Mouse (Mus musculus): ENCODE results near the gene Mast1. TPM values are rescaled to one million over a fixed set of nuclear protein-coding genes. Genes with fewer than 3 reads are reported as not detected.

The Mast1 gene
- total RNA-seq (2014; rRNA removed) (70.9 and 83.0 TPM in 2 replicates), polyA plus RNA-seq (2015; fragmentation: Nextera tagmentation; extraction: Ambion mirVana) (61.9 and 69.5 TPM in 2 replicates)

DNA sequence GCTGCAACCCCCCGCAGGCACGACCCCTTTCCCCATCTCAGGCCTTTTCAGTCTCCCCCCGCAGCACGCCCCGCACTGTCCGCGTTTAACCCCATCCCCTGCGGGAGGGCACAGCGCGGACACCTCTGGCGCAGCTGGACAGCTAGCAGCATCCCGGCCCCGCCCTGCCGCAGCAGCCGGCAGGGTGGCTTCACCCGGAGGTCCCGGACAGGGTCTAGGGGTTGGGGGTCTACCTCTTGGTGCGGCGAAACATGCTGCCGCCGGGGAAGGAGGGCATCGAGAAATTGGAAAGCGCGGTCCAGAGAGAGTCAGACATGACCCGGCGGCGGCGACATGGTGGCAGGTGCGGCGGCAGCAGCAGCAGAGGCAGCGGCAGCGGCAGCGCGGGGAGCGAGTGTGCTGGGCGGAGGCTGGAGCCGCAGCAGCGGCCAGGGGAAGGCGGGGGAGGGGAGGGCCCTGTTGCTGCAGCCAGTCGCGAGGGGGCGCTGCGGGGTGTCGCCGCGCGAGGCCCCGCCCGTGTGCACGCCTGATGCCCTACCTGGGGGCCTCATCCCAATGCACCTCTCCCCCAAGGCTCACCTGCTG is at the start of gene Mast1:
Gene Mast1, minus strand, starts transcription at position 398 of the 585 bp plus-strand sequence.
- DNase-seq (ENCODE audit: low spot score), result peak; percentile 90
- Histone ChIP-seq H3K36me3 (ENCODE audit: insufficient read depth, low read length) (no peaks in the 10 kb centered on the region), H3K9ac (replicated peaks; ENCODE audit: low read length) (peak within 1 kb of the TSS; percentile 95), H3K27me3 (ENCODE audit: insufficient read depth, low read length) (no peaks in the 10 kb centered on the region), H3K4me2 (ENCODE audit: low read depth, low read length) (peak within 1 kb of the TSS; percentile 71), H3K4me3 (ENCODE audit: low read length) (peak within 1 kb of the TSS; percentile 84), H3K9me3 (ENCODE audit: low read length) (no peaks in the 10 kb centered on the region), H3K27ac (peak within 1 kb of the TSS; percentile 95), H3K4me1 (ENCODE audit: insufficient read depth, low read length) (peaks cover 22% of the 10 kb centered on the region)
- 0% methylated on average over 38 of the region's 50 CpGs for WGBS
- ATAC-seq, result peak; percentile 82
- TF ChIP-seq CTCF (IDR thresholded peaks at IDR 0.05; ENCODE audit: low read depth), result peak; percentile 43

DNA sequence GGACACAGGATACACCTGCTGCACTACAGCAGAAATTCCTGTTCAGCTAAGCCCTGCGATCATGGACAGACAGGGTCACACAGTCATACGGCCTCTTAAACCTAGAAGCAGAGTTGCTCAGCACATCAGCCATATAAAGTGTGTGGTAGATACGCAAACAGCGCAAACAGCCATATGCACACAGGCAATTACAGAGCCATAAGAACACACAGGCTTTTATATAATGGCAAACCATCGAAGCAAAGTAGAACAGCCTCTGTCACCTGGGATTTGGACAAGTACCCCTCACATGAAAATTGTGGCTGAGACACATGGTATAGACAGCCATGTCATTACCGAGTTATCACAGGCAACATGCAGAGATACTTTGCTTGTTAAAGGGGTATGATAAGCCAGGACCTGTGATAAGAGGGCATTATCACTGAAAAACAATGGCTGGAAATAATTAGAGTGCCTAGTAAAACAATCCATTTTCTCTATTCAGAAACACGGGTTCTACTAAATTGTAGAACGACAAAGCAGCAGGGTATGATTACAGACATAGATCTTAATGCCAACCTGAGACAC is 49.3 kb upstream of the Mast1 start:
- Histone ChIP-seq H3K27ac (peak overlapping the region; percentile 75), H3K4me1 (ENCODE audit: insufficient read depth, low read length) (peaks cover 16% of the 10 kb centered on the region), H3K9ac (replicated peaks; ENCODE audit: low read length) (peak overlapping the region; percentile 52; the same call in 1 of the 2 replicates), H3K27me3 (ENCODE audit: insufficient read depth, low read length) (no peaks in the 10 kb centered on the region), H3K36me3 (ENCODE audit: insufficient read depth, low read length) (no peaks in the 10 kb centered on the region), H3K4me2 (ENCODE audit: low read depth, low read length) (peak overlapping the region; percentile 99), H3K4me3 (ENCODE audit: low read length) (peak overlapping the region; percentile 51; the same call in 1 of the 2 replicates), H3K9me3 (ENCODE audit: low read length) (no peaks in the 10 kb centered on the region)
- no peak for DNase-seq (ENCODE audit: low spot score)
- WGBS, result 33% methylated on average over 8 of the region's 8 CpGs
- no peak for TF ChIP-seq CTCF (IDR thresholded peaks at IDR 0.05; ENCODE audit: low read depth)
- no peak for ATAC-seq

DNA sequence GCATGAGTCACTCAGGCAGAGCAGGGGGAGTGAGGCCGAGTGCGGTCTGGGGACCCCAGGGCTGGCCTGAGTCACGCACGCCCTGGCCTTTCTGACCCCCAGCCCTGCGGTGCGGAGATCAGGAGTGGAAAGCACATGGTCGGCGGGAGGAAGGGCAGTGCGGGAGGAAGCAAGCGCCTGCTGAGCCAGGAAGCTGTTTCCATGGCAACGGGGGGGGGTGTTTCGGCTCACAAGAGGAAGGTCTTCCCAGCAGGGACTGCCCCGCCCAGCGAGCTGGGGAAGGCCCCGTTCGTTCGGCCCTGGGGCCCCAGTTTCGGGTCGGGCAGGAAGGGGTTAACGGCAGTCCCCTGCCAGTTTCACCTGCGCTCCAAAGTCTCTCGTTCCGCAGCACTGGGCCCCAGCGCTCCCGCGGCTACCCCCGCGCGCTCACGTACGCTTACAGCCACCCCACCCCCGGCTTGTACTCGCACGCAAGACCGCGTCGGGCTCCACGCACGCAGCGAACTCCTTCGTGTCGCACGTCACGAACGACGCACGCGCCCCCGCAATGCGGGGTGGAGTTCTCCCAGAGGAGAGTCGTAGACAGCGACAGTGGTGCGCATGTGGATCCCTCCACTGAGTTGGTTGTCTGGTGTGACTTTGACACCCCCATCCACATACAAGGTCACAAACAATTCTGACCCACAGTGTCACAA is 48.7 kb upstream of the Mast1 start:
- H3K9me3 ChIP-seq (ENCODE audit: low read length), result no peaks in the 10 kb centered on the region
- H3K9ac ChIP-seq (replicated peaks; ENCODE audit: low read length), result peak overlapping the region; percentile 52
- ATAC-seq (peak; percentile 68), DNase-seq (ENCODE audit: low spot score) (peak; percentile 93)
- under 1% methylated on average over 53 of the region's 53 CpGs for WGBS
- H3K4me3 ChIP-seq (ENCODE audit: low read length), result peak overlapping the region; percentile 51
- H3K27me3 ChIP-seq (ENCODE audit: insufficient read depth, low read length), result no peaks in the 10 kb centered on the region
- H3K36me3 ChIP-seq (ENCODE audit: insufficient read depth, low read length), result no peaks in the 10 kb centered on the region
- peak overlapping the region; percentile 99 for H3K4me2 ChIP-seq (ENCODE audit: low read depth, low read length)
- peaks cover 17% of the 10 kb centered on the region for H3K4me1 ChIP-seq (ENCODE audit: insufficient read depth, low read length)
- H3K27ac ChIP-seq, result peak overlapping the region; percentile 75
- TF ChIP-seq CTCF (IDR thresholded peaks at IDR 0.05; ENCODE audit: low read depth), result no peak

DNA sequence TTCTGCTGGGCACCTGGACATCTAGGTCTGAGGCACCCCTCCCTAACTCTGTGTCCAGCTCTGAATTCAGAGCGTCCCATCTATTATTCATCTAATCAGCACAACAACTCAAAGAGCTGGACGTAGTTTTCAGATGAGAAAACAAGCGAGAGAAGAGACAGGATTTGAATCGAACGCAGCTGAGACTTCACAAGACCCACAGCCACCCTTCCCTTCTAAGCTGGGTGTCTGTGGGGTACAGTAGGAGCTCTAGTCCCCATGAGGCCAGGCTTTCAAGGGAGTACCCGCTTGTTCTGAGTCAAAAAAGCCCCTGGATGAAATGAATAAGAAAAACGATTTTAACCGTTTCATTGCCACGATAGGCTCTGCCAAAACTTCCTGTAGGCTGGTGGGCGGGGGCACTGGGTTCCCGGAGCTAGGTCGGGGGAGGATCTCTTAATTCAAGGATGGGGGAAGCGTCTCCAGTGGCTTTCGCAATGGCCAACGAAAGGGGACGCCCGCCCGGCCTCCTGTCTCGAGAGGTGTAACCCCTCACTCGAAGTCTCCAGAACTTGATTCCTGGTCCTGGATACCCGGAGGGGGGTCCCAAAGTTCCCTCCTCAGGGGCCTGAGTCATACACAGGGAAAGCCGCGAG is 48.0 kb upstream of the Mast1 start:
- H3K4me1 ChIP-seq (ENCODE audit: insufficient read depth, low read length), result peaks cover 21% of the 10 kb centered on the region
- peak overlapping the region; percentile 52 for H3K9ac ChIP-seq (replicated peaks; ENCODE audit: low read length)
- H3K4me2 ChIP-seq (ENCODE audit: low read depth, low read length), result peak overlapping the region; percentile 99
- H3K36me3 ChIP-seq (ENCODE audit: insufficient read depth, low read length), result no peaks in the 10 kb centered on the region
- peak overlapping the region; percentile 51 for H3K4me3 ChIP-seq (ENCODE audit: low read length)
- H3K9me3 ChIP-seq (ENCODE audit: low read length), result no peaks in the 10 kb centered on the region
- ATAC-seq, result no peak
- peak overlapping the region; percentile 75 for H3K27ac ChIP-seq
- 1% methylated on average over 23 of the region's 23 CpGs for WGBS
- H3K27me3 ChIP-seq (ENCODE audit: insufficient read depth, low read length), result no peaks in the 10 kb centered on the region
- no peak for DNase-seq (ENCODE audit: low spot score)
- no peak for TF ChIP-seq CTCF (IDR thresholded peaks at IDR 0.05; ENCODE audit: low read depth)

DNA sequence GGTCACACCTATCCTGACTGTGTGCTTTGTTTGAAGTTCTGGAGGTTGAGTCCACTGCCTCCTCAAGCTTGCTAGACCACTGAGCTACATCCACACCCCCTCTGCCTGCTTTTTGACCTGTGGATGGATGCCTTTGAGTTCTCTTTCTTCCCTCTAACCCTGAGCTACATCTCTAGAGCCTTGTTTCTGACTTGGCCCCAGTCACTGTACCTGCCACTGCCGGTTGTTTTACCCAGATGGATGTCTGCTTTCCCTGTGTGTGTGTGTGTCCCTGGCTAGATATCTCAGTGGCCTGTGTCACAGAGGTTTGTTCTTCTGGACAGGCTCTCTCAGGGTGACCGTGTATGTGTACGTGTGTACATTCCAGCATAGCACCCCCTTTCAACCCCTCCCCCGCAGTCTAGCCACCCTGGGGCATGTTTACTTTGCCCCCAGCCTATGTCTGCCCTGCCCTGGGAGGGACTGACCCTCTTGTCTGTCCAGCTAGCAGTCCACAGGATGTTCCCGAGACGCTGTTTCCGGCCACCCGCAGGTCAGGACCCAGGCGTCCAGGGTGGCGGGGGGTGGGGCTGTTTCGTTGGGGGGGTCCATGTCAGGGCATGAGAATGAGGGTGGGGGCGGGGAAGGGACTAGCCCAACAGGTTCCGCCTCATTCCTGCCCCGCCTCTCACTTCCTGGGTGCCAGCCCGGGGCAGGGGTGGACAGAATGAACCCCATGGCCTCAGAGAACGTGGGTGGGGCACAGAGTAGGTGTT is 47.3 kb upstream of the Mast1 start:
- TF ChIP-seq CTCF (IDR thresholded peaks at IDR 0.05; ENCODE audit: low read depth), result no peak
- peak overlapping the region; percentile 52 for H3K9ac ChIP-seq (replicated peaks; ENCODE audit: low read length)
- DNase-seq (ENCODE audit: low spot score), result no peak

DNA sequence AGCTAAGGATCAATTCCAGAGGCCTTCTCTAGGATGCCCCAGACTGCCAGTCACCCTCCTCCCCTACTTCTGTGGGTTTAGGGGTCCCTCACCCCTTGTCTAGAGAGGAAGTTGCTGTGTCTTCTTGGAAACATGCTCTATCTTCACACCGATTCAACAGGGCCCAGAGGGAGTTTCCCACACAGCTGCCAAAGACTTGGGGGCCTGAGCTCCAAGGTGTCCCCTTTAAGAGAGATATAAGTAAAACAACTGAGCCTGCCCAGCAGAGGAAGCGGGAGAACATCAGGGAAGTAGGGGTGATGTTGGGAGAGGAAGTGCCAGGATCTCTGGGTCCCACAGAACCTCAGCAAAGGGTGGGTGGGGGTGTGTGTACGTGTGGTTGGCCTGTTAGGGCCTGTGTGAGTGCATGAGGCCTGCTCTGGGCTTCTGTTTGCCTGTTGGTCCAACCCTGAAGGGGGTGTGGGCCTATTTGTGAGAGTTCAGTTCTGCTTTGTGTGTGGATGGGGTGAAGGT is 45.4 kb upstream of the Mast1 start:
- Histone ChIP-seq H3K9me3 (ENCODE audit: low read length) (no peaks in the 10 kb centered on the region), H3K4me2 (ENCODE audit: low read depth, low read length) (no peak overlapping the region), H3K27ac (no peak overlapping the region), H3K4me1 (ENCODE audit: insufficient read depth, low read length) (peaks cover 40% of the 10 kb centered on the region), H3K4me3 (ENCODE audit: low read length) (no peak overlapping the region), H3K9ac (replicated peaks; ENCODE audit: low read length) (no peak overlapping the region), H3K27me3 (ENCODE audit: insufficient read depth, low read length) (no peaks in the 10 kb centered on the region), H3K36me3 (ENCODE audit: insufficient read depth, low read length) (no peaks in the 10 kb centered on the region)
- WGBS, result 77% methylated on average over 3 of the region's 3 CpGs
- DNase-seq (ENCODE audit: low spot score), result no peak
- no peak for ATAC-seq
- TF ChIP-seq CTCF (IDR thresholded peaks at IDR 0.05; ENCODE audit: low read depth), result no peak

More for the DNA sequence above, 47.3 kb upstream of the Mast1 start:
- Histone ChIP-seq H3K27me3 (ENCODE audit: insufficient read depth, low read length) (no peaks in the 10 kb centered on the region), H3K36me3 (ENCODE audit: insufficient read depth, low read length) (no peaks in the 10 kb centered on the region), H3K9me3 (ENCODE audit: low read length) (no peaks in the 10 kb centered on the region), H3K27ac (peak overlapping the region; percentile 75; the same call in 1 of the 2 replicates), H3K4me3 (ENCODE audit: low read length) (peak overlapping the region; percentile 51; the same call in 1 of the 2 replicates), H3K4me2 (ENCODE audit: low read depth, low read length) (peak overlapping the region; percentile 99), H3K4me1 (ENCODE audit: insufficient read depth, low read length) (peaks cover 28% of the 10 kb centered on the region)
- 17% methylated on average over 16 of the region's 16 CpGs for WGBS
- ATAC-seq, result no peak

Data from hindbrain, postnatal 0 days (tissue).